Mouse (Mus musculus) hindbrain, embryonic 10.5 days (tissue): ENCODE data around the gene Rfx4. TPM values are rescaled to one million over a fixed set of nuclear protein-coding genes. Genes with fewer than 3 reads are reported as not detected.

Experiments used
- DNase-seq: peaks from one replicate; pipeline ENCODE4 v3.0.0-alpha.2; 2017; ENCODE audit warnings: low spot score
- H3K27ac ChIP-seq: fragments of 300-500 bp; sonication (generic); 2 replicates; pipeline ENCODE4 v1.5.1; 2016; ENCODE audit warnings: mild to moderate bottlenecking, moderate library complexity
- H3K27me3 ChIP-seq: fragments of 300-500 bp; sonication (generic); 2 replicates; pipeline ENCODE4 v1.6.1; 2016; ENCODE audit warnings: mild to moderate bottlenecking; ENCODE audit not compliant: poor library complexity, insufficient read depth, severe bottlenecking
- H3K36me3 ChIP-seq: fragments of 300-500 bp; sonication (generic); 2 replicates; pipeline ENCODE4 v1.6.1; 2016; ENCODE audit warnings: mild to moderate bottlenecking, moderate library complexity
- H3K4me1 ChIP-seq: fragments of 300-500 bp; sonication (generic); replicated peaks from 2 replicates; pipeline ENCODE4 v1.6.1; 2016; ENCODE audit warnings: mild to moderate bottlenecking
- H3K4me3 ChIP-seq: fragments of 300-500 bp; sonication (generic); 2 replicates; pipeline ENCODE4 v1.5.1; 2016; ENCODE audit warnings: mild to moderate bottlenecking, moderate library complexity
- H3K9me3 ChIP-seq: fragments of 300-500 bp; sonication (generic); 2 replicates; pipeline ENCODE4 v1.6.1; 2016; ENCODE audit warnings: mild to moderate bottlenecking, moderate library complexity
- WGBS: fragments of 180-500 bp; shearing (Covaris S2); methylation state at CpG from one replicate; pipeline ENCODE4 v1.1.7; 2016; 5-methylcytosine and 5-hydroxymethylcytosine counted together
- polyA plus RNA-seq: library from polyadenylated mRNA; unstranded; fragments of >200 nt; fragmentation: Nextera tagmentation; extraction: Ambion mirVana; gene quantifications from 2 replicates; pipeline ENCODE4 v1.2.1, GENCODE M21; 2016

The Rfx4 gene
- polyA plus RNA-seq, 1 experiment from 2014 or later, result 66.6 TPM

DNA sequence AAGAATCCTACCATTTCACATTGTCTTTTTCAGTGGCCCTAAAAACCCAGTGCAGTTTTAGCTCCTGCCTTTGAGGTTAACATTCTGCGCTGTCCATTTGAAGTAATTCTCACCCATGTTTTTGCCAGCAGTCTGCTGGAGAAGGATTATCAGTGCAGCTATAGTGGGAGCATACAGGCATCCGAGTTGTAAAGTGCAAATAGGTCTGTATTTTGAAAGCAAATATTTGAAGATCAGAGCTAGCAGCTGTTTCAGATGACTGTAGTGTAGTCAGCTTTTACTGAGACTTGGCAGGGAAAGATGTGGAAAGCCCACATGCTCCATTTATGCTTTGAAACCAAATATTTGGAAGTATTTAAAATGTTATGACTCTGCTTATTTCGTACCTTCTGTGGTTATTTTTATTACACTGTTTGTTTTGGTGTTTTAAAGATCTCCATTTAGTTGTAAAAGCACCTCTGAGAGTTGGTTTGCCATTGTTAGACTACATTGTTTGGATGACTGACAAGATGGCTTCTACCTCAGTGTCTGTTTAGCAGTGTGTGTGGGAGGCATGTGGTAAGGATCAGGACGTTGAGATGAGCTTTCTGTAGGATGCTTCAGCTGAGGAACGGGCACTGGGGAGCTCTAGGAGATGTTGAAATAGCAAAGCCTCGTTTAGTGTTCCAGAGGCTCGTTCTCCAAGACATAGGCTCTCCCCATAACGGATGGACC lies 193.3 kb downstream of the Rfx4 start:
- Histone ChIP-seq H3K9me3 (no peaks in the 10 kb centered on the region), H3K27ac (no peak overlapping the region), H3K36me3 (peaks cover 73% of the 10 kb centered on the region), H3K4me3 (no peak overlapping the region), H3K27me3 (no peaks in the 10 kb centered on the region), H3K4me1 (no peaks in the 10 kb centered on the region)
- no peak for DNase-seq
- 83% methylated on average over 8 of the region's 8 CpGs for WGBS

DNA sequence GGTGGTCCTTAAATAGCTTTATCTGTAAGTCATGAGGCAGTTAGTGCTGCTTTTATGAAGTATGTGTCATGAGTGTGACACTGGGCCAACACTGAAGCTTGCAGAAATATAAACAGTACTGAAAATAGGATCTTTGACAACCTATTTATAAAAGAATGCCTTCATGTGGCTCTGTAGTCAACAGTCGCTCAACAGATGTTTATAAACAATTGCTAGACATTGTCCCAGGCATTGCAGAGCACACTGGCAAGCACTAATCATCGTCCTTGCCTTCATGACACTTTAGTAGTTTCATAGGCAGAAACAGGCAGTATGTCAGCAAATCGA lies 193.8 kb downstream of the Rfx4 start:
- Histone ChIP-seq H3K4me1 (no peaks in the 10 kb centered on the region), H3K27me3 (no peaks in the 10 kb centered on the region), H3K36me3 (peaks cover 75% of the 10 kb centered on the region), H3K9me3 (no peaks in the 10 kb centered on the region), H3K27ac (no peak overlapping the region), H3K4me3 (no peak overlapping the region)
- WGBS, result 91% methylated on average over 3 of the region's 3 CpGs
- DNase-seq, result no peak

- WGBS, result 78% methylated on average over 4 of the region's 4 CpGs
- H3K27ac ChIP-seq, result no peak overlapping the region
- DNase-seq, result no peak
- no peak overlapping the region for H3K4me3 ChIP-seq
- H3K9me3 ChIP-seq, result no peaks in the 10 kb centered on the region
- peaks cover 74% of the 10 kb centered on the region for H3K36me3 ChIP-seq
- no peaks in the 10 kb centered on the region for H3K4me1 ChIP-seq
- H3K27me3 ChIP-seq, result no peaks in the 10 kb centered on the region
Observed at GRCm38 (mm10) chr10:84950384-84950783, 194.5 kb downstream of the Rfx4 start.

- Histone ChIP-seq H3K27me3 (no peaks in the 10 kb centered on the region), H3K27ac (no peak overlapping the region), H3K36me3 (peaks cover 67% of the 10 kb centered on the region), H3K4me1 (no peaks in the 10 kb centered on the region), H3K4me3 (no peak overlapping the region), H3K9me3 (no peaks in the 10 kb centered on the region)
- DNase-seq, result no peak
- 95% methylated on average over 10 of the region's 10 CpGs for WGBS
Observed at GRCm38 (mm10) chr10:84954236-84954635, 198.4 kb downstream of the Rfx4 start.

Other genes starting within 250 kb of the Rfx4 start
- 72.6 and 77.2 TPM in 2 replicates for gene Ckap4, start 222.0 kb upstream of the Rfx4 start, polyA plus RNA-seq
- 3.3 and 6.6 TPM in 2 replicates for gene Tcp11l2, start 179.4 kb upstream of the Rfx4 start, polyA plus RNA-seq
- 13.2 and 15.6 TPM in 2 replicates for gene Polr3b, start 133.8 kb upstream of the Rfx4 start, polyA plus RNA-seq
- 27.4 and 29.5 TPM in 2 replicates for gene Ric8b, start 161.6 kb downstream of the Rfx4 start, polyA plus RNA-seq